Mouse (Mus musculus): Measurements from ENCODE around the gene A630076J17Rik.
A peak's percentile ranks its signal among the peaks of the same experiment; 100 is the strongest.

A630076J17Rik gene

DNA sequence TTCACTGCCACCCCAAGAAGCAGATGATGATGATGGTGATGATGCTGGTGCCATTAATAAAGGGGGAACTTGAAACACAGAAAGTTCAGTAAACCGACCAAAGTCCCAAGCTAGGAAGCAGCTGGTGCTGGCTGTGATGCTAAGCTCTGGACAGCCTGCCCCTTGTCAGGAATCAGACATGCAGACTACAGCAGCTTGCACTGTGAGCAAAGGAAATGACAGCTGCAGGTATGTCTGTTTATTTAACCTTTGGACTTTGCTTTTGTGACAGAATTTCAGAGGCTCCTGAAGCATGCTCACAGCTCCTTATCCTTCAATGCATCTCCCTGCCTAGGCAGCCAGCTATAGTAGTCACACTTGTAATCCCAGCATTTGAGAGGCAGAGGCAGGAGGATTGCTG is at the start of gene A630076J17Rik:
TSS of gene A630076J17Rik (plus strand) at position 88 of the 400 bp plus-strand sequence.
- DNase-seq = no peak

DNA sequence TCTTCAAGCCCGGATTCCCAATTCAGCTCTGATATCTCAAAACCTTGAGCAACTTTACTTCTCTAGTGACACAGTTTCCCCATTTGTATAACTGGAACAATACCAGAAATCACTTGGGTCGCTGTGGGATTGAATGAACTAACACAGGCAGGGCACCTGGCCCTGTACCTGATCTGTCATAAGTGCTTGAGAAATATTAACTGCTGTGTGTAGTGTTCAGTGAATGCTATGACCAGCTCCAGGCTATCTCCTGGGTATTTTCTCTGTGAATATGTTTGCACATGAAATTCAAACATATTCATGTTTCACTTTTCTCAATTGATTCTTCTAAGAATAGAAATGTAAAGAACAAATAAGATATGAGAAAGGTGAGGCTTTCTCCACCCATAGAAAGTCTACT is 49.6 kb upstream of the A630076J17Rik start:
- DNase-seq = no peak

DNA sequence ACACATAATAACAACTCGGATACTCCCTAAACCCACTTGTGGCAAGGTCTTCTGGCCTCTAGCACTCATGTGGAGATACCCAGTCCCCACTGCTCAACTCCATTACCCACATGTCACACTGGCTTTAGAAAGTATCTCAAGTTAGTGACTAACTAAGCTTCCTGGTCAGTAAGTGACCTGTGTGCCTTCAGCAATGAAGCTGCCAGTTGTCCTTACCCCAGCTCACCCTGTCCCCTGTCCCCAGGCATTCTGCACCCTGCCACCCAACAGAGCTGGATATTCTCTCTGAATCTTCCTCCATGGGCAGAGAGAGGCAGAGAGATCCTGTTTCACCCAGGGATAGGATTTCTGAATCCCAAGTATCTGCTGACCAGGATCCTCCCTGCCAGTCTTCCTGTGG is 47.7 kb upstream of the A630076J17Rik start, which contains the start of gene Kcna10:
TSS of gene Kcna10 (plus strand) at position 301 of the 400 bp plus-strand sequence.
- DNase-seq = no peak

DNA sequence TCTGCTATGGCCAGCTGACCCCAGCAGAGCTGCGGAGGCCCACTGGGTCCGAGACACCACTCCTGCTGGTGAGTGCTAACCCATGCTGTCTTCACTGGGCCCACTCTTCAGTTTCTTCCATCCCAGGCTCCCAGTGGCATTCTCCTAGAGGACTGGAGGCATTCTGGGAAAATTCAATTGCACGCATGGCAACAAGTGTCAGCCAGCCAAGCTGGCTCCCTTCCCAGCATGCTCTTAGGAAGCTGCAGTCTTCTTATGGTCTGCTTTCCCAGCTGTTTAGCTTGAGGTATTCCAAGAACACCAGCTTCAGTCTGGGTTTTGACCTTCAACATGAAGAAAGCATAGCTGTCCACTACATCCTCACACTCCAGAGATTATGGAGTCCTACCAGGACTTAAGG is 47.2 kb upstream of the A630076J17Rik start:
- no peak for DNase-seq

DNA sequence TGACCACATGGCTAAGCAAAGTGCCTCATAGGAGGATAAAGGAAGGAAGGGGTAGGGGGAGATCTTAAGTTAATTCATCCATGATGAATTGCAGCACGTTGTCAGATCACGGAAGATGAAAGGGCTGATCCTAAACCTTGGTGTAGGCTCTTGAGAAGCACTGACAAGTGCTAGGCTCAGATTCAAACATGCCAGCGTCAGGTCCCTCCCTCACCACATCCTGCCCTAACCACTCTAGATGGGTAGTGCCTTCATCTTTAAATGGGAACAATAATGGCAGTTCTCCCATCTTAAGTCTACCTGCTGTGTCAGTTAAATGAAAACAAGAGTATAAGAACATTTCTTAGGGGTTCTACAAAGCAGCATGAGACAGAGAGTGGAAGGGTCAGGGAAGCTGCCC is 44.8 kb upstream of the A630076J17Rik start:
- DNase-seq = no peak

DNA sequence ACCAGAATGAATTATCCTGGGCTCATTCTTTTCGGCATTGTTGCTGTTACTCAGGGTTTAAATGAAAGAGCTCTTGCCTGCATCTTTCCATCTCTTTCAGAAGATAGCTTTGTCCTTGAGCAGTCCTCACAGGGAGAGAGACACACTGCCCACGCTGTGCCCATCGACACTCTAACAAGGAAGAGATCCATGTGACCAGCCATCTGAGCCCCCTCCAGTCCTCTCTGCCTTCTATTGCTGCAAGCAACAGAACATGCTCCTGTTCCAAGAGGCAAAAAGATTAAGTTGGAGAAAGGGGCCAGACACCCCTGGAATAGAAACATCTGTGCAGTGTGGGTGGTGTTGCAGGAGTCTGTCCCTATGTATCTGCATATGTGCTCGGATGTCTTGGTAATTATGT is 43.4 kb upstream of the A630076J17Rik start:
- no peak for DNase-seq

DNA sequence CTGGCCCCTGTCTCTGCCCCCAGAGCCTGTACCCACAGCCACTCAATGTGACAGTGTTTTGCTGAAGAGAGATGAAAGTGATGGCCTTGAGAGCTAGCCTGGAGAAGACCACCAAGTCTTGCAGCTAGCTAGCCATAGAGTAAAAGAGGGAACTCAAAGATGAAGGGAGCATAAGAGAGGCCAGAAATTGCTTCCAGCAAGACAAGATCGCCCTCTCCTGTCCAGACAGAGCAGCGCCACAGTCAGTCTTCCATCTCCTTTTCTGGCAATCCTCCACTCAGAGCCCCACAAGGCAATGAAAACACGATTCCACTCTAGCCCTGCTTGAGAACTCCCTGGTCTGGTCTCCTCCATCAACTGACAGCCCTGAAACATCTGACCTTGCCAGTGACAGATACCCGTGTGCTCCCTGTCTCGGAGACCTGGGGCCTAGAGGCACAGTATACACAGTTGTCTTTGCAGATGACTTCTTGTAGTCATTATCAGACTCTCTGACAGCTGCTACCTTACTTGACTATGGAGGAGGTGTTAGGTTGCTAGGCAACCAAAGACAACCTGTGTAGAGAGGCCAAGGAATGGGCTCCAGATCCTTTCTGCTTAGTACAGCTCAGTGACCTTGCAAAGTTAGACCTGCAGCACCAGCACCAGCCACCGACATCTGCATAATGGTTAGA is 42.1 kb upstream of the A630076J17Rik start:
- peak; percentile 67 for DNase-seq

DNA sequence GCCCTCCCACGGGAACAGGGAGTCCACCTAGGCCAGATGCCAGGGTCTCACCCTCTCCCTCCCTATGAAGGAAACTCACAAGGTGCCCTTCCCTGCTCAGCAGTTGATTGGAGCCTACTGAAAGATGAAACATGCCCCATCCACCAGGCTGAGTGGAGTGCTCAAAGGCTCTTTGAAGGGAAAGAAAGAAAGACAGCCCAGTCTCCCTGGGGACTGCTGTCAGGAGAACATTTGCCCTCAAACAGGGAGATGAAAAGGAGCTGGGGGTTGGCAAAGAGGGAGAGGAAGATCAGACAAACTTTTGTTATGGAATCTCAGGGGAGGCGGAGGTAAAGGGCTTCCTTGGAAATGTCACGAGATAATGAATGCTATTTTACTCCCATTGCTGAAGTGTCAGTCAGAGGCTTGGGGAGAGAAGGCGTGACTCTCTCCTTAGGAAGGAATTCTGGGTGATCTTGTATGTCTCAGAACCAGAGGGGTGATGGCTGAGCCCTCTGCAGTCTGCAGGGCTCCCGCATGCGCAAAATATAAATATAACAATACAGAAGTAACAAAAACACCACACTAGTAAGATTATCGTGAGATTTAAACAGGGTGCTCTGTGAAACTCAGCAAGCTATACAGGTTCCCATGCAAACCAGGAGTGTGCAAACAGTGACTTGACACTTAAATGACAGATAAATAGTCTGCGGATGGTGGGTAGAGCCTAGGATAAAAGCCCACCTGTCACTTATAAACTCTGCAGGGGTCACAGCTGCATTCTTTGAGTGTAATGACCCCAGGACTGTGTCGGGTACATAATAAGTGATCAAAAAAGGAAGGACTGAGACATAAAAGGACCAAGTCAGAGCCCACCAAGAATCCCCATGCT is 28.9 kb upstream of the A630076J17Rik start:
- no peak for DNase-seq

DNA sequence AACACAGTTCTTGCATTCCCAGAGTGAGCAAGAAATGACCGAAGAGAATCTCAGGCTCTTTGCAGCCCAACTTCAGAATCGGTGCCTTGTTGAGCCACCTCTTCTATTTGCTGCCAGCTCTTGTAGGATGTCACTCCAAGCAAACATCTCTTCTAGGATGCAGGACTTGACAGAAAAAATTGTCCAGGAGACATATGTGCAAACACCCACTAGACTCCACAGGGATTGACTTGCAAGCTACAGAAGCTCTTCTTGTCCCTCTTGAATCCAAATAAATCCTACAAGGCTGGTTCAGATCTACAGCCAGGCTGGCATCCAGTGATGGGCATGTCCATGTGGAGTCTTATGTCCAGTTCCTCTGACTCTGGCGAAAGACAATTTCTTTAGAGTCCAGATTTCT is 26.0 kb upstream of the A630076J17Rik start:
- DNase-seq = no peak

DNA sequence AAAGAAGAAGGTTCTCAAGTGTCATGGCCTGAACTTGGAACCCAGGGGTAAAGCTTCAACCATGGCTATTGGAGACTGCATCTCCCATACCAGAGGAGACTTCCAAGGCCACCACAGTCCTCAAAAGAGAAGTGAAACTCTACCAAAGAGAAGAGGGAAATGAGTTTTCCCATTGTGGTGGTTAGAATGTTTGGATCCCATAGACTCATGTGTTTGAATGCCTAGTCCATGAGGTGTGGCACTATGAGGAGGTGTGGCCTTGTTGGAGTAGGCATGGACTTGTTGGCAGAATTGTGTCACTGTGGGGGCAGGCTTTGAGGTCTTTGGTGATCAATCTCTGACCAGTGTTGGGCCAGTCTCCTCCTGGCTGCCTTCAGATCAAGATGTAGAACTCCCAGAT is 25.2 kb upstream of the A630076J17Rik start:
- no peak for DNase-seq

DNA sequence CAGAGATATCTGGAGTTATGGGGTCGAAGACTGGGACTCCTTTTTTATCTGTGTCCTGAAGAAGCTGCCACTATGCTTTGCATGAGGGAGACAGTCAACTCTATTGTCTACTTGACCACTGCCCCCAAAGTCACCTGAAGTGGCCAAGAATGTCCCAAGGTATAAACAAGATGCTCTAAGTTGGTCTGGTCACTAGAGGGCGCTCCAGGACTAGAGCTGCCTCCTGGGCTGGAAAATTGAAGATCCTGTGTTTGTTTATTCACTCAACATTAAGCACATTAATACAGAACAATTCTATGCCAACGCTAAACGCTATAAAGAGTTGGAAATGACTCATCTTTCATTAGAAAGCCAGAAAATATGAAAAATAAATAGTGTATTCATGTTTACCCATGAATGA is 24.4 kb upstream of the A630076J17Rik start:
- DNase-seq = peak; percentile 56

DNA sequence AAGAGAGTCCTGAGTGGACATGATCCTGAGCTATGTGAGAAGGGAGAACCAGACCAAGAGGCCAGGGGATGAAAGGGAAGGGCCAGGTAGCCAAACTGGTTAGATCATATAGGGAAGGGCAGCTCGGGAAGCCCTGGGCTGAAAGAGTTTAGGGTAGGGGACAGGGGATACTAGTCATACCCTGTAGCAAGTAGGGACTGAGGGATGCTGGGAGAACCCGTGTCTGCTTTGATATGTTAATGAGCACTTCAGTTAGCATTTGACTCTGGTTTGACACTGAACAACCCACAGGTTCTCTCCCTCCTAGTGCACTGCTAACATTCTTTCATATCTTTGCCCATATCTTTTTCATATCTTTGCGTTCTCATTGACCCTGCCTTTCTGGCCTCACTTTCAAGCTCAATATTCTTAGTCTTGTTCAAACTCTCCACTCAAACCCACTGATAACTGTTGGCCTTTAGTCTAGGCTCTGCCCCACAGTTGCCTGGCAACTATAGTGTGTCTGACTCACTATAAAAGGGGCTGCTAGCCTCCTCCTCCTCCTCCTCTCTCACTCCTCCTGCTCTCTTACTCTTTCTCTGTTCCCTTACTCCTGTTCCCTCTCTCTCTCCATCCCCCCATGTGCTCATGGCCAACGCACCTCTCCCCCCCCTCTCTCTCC is 23.8 kb upstream of the A630076J17Rik start:
- no peak for DNase-seq

DNA sequence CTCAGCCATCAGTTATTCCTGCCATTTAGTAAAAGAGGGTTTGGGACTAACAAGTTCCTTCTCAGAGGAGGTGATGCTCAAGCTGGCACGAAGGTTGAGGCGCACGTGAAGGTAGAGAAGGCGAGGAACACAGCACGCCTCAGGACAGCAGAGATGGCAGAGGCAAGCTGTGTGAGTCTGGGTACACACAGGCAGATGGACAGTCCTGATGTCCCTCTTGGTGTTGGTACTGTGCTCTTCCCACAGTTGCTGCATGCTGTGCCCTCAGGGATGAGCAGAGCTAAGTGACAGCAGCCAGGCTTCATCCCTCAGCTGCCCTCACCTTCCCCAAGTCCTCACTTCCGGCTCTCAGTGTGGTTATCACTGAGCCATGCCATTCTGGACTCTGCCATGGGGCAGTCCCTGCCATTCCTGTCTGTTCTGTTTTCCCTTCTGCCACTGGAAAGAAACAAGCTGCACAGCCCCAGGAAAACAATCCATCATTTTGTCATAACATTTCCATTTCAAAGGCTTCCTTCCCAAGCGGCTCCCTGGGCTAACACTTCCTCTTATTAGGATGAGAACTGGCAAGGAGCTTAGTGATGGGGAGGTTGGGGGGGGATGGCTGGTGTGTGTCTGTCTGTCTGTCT is 22.7 kb upstream of the A630076J17Rik start:
- DNase-seq = no peak

DNA sequence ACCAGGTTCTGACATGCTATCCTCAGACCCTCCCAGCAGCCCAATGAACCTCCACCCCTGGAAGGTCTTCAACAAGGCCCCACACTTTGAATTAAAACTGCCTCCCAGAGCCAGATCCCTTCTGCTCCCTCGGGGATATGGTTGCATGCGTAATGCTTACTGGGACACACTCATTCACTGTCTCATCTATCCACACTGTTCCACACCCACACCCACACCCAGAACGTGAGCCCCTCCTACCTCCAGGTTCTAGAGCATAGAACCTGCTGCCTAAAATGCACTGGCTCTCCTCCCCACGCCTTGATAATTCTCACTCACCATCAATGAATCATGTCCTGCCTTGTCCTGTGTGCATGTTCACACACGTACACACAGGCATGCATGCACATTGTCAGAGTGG is 15.8 kb upstream of the A630076J17Rik start:
- DNase-seq = no peak

DNA sequence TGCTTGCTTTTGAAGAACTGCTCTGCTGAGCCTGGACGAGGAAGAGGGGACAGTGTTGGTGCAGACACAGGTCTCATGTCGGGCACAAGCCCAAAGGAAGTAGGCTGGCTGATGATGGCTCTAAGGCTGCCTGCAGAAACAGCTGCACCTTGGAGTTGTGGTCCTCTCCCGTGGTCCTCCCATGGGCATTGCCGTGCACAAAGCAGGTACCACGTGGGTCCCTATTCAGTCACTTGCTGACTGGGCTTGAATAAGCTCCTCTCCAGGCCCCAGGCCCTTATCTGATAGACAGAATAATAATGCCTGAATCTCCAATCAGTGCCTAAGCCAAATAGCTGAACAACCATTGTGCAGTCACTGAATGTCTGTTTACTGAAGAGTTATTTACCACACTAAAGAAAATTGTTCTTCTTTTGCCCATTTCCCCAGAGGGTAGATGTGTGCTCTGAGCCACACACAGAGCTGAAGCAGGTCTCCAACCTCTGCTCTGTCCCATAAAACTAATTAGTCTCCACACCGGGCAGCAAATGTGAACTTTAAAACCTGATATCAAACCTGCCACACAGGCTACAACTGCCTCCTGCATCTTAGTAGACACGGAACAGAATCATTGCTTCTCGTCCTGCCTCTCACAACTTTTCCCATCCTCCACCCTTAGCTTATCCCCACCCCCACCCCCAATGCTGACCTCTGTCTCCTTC is 13.9 kb upstream of the A630076J17Rik start:
- DNase-seq = no peak

DNA sequence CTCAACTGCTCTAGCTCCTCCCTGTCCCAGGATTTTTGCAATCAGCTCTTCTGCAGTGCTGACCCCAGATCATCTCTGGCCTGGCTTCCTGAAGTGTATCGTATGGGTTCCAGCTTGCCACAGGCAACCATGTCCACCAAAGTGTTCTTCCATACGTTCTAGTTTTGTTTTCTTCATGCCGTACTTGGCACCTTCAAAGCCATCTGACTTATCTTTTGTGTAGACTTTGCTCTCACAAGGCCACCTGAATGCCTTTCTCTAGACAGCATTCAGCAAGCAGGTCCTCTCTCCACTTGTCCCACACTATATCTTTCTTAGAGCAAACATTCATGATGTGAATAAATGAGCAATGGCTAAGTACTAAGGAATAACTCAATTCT is 13.3 kb upstream of the A630076J17Rik start:
- no peak for DNase-seq

DNA sequence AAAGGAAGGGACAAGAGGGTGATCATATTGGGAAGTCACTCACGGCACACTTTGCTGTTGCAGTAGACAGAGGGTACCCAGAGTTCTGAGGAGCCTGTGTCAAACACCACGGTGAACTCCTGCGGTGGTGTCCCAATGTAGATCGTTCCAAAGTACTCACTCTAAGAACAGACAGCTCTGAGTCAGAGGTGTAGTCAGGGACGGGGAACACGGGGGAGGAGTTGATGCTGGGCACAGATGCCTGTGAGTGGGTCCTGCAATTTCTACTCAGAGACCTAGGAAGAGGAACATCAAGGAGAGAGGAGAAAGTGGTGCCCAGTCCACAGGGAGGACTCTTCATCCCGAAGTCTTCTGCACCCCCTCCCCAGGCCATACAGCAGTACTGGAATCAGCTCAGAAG is 11.8 kb upstream of the A630076J17Rik start:
- DNase-seq = no peak

DNA sequence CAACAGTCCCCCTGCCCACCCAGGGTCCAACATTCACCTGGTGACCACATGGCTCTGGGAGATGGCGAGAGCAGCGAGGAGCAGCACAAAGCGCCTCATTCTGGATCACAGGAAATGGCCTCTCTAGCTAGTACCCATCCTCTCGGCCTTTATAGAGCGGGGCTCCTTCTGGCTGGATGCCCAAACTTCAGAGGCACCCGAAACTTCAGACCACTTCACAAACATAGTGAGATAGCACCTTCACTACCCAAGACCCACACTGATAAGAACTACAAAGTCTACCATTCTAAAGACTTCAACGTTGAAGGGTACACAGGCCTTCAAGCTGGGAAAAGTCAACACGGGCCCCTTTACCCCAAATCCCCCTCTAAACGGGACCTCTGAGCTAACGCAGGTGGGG is 8.8 kb upstream of the A630076J17Rik start, which contains the start of gene Cym:
TSS of gene Cym (minus strand) at position 125 of the 400 bp plus-strand sequence.
- no peak for DNase-seq

DNA sequence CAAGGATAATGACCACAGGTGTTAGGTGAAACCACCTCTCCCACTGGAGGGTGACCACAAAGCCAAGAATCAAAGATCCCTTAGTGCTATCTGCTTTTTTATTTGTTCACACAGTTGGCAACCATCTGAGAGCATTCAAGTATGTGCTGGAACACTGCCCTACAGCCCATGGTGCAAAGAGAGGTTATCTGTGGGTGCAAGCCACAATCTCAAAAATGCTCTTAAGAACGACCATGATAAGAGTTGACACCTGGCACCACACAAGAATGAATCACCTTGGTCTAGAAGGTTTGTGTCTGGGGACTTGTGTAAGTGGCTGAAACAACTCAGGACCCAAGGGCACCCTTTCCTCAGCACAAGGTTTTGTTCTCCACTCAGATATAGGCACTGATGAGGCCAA is 7.2 kb upstream of the A630076J17Rik start:
- no peak for DNase-seq

DNA sequence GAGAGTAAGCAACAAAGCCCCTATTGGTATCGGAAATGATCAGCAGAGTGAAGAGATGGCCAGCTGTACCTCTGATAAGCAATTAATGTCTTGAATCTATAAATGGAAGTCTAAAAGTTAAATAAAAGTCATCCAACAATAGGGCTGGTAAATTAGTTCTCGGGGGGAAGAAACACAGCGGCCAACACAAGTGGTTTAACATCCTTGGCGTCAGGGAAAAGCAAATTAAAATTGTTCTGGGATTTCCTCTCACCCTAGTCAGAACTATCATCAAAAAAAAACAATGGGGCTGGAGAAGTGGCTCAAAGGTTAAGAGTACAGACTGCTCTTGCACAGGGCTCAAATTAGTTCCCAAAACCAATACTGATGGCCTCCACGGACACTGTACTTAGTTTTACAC is 4.6 kb upstream of the A630076J17Rik start:
- DNase-seq = no peak

DNA sequence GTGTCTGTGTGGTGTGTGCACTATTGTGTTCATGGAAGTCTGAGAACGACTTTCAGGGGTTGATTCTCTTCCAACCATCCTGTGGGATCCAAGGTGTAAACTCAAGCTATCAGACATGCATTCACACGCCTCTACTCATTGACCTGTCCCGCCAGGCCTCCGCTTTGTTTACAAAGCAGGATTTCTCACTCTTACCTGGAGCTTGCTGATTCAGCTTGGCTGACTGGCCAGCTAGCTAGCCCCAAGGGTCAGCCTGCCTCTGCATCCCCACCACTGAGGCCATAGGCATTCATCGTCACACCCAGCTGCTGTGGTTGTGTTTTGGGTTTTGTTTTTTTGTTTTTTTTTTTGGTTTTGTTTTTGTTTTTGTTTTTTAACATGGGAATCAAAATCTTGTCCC is 1.2 kb upstream of the A630076J17Rik start:
- no peak for DNase-seq

DNA sequence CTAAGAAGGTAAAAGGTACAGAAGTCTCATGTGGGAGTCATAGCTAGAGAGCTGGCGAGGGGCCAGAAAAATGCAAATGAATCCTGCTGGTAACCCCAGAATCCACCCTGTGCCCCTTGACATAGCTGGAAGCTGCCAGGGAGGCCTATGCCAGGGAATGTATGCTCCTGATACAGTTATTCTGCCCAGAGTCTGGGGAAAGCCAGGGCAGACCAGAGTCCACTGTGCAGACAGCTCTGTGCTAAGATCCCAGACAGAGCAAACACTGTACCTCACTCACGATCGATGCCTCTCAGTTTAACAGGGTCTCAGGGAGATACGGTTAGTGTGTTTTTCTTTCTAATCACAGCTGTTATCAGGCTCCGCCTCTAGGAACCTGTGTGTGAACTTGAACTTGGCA is 592 bp upstream of the A630076J17Rik start:
- no peak for DNase-seq

DNA sequence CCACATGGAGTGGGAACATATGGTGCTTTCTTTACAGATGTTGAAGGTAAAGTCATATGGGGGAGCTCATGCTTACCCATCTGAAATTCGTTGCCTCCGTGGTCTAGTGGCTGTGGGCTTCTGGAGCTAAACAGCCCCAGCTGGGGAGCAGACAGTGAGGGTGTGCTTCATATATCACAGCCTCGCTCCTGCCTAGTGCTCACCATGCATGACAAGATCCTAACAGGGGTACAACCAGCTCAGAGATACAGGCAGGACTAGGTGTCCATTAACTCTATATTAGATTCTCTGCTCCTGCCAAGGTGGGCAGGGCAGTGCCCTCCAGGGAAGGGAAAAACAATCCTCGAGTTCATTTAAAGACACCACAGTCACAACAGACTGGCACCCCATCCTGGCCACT is 788 bp downstream of the A630076J17Rik start:
- DNase-seq = no peak

All from cerebellum, adult 11 months (tissue).